Mouse (Mus musculus) MN1 (cell line): ENCODE results near the gene Agap1.
A peak's percentile ranks its signal among the peaks of the same experiment; 100 is the strongest.
"Not testable (repeated sequence)": the region's sequence is repeated elsewhere in the genome, so short reads cannot be mapped to it uniquely, and the experiment has no call there.

Source experiments
- DNase-seq: peaks from one replicate; pipeline ENCODE4 v3.0.0-alpha.2; 2016; ENCODE audit warnings: low spot score

Gene Agap1

DNA sequence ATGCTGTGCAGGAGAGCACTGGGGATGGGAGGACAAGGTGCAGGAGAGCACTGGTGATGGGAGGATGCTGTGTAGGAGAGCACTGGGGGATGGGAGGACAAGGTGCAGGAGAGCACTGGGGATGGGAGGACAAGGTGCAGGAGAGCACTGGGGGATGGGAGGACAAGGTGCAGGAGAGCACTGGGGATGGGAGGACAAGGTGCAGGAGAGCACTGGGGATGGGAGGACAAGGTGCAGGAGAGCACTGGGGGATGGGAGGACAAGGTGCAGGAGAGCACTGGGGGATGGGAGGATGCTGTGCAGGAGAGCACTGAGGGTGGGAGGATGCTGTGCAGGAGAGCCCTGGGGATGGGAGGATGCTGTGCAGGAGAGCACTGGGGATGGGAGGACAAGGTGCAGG lies 47.3 kb downstream of the Agap1 start:
- DNase-seq = not testable (repeated sequence)

DNA sequence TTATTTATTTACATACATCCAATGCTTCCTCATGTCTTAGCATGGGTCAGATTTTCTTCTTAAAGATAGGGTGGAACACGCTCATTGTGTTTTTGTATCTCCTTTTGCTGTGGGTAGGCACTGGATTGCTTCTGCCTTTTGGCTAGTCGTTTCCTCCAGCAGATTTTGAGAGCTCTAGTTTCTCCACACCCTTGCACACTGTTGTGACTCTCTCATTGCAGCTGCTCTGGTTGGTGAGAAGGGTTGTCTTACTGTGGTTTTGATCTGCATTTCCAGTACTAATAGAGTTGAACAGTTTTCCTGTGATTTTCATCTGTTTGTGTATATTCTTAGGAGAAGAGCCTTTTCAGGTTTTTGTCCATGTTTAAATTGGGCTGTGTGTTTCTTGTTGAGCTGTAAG lies 54.6 kb downstream of the Agap1 start:
- DNase-seq = no peak

DNA sequence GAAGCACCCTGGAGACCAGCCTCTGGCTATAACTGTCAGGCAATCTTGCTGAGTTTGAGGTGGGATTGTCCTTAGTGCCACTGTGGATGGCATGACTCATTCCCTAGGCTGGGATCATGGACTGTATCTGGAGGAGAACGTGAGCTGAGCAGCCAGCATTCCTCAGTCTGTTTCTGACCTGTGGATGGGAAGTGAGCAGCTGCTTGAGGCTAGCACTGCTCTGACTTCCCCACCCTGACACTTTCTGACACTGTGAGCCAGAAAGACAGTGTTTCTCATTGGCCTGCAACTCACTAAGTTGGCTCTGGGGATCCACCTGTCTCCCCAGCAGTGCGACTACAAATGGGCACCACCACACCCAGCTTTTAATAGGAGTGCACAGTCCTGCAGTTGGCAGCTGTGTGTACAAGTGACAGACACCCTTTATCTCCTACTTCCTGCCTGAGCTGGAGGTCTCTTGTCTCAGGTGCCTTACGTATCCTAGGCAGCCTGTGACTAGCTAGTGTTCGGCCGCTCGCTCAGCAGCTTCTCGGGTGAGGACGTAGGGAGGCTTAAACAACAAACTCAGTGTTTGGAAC lies 55.2 kb downstream of the Agap1 start:
- DNase-seq = no peak

DNA sequence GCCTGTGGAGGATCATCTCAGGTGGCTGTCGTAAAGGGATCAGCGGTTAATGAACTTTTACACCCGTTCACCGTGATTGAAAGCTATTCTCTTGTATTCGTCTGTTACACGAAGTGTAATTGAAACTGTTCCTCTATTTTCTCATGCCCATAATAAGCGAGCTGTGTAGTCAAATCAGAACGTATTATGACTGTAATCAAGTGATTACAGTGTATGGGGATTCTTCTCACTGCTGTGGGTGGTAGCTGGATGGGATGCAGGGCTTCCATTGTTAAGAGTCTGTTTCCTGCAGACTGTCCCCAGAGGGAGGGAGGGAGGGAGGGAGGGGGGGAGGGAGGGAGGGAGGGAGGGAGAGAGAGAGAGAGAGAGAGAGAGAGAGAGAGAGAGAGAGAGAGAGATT lies 56.1 kb downstream of the Agap1 start:
- DNase-seq = no peak

DNA sequence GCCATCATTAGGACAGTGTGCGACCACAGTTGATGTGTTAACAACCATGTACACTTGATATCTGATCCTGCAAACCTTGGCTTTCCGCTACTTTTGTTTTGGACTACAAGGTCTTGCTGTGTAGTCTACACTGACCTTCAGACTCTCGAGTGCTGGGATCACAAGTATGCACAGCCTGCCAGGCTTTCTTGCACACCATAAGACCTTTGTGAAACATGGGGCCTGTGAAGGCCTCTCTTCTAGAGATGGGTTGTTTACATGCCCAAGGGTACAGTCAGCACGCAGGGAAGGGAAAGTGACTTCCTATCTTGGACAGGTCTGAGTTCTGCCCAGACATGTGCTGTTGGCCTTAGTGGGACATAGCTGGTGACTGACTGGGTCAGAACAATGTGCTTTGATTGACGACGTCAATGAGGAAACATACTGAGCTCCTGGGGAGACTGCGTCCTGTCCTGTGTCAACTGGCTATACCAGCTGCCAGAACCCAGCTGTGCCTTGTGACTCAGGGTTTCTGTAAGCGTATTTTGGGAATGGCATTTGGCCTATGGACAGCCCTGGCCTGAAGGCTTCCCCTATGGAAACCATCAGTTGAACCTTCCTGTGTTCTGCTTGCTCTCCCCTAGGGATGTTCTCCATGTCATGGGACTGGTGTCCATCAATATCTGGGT lies 59.1 kb downstream of the Agap1 start:
- DNase-seq = no peak

DNA sequence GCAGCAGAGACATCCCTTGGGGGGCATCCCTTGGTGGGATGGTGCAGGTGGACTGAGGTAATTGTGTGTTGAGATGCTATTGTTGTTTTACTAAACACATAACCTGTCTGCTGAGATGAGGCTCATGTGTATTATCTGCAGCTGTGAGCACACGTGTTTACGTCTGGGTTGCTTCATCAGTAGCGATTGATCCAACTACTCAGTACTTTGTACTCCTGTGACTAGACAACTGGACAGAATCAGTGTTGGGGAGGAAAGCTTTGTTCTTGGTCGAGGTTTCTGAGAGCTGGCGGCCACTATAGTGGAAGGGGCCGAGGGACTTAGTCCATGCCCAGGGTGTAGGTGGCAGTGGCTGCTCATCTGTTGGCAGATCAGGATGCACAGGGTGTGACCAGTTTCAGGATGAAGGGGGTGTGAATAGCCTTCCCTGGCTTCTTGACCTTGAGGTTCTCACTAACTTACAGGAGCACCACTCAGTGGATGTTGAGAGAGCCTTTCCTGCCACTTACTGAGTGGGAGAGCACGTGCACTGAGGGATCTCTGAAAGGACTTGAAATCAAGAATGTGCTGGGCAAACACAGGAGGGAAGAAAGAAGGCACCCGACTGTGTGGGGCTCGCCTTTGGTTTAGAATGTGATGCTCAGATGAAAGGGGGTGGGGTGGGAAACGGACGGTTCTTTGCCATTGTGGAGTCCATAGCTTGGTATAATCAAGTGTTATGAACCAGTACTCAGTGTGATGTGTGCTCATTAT lies 61.4 kb downstream of the Agap1 start:
- DNase-seq = no peak

DNA sequence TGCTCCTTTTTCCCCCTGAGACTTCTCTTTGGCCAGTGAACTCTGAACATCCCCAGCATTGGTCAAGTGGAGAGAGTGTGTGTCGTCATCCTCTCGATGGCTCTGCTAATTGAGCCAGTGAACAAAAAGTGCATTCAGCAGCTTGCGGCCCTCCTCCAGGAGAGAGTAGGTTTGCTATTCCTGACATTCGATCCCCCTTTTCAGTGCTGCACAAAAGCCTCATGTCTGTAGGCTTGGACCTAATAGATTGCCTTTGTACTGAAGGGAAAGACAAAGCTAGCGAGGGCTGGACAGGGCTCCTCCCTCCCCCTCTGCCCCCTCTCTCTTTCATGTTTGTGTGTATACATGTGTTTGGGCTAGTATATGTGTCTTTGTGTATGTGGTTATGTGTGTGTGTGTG lies 63.2 kb downstream of the Agap1 start:
- no peak for DNase-seq

DNA sequence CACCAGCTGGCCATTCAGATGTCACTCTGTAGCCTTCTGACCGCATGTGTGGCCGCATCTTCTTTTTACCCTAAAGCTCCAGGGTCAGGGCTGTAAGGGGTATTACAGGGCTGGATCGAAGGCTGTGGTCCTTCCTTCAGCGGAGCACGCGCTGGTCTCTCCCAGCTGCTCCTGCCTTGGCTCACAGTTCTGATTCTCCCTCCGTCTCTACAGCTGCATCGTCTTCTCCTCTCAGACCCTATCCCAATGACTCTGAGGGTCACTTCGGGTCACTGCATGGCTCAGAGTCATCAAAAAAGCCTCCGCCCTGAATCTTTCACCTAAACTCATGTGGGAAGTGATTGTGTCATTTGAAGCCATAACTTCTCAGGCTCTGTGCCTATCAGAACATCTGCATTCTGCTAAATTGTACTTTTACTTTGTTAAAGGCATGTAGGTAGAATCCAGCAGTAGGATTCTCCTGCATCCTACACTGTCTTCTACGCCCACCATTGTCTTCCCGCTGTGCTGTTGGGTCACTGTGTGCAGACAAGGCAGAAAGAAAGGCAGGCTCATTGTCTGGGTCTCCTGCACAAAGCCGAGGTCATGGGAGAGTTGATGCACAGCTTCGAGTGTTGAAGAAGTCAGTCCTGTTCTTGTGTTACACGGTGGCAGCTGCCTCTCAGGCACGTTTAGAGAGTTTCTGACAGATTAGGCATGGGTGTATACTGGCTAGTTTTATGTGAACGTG lies 65.5 kb downstream of the Agap1 start:
- no peak for DNase-seq

DNA sequence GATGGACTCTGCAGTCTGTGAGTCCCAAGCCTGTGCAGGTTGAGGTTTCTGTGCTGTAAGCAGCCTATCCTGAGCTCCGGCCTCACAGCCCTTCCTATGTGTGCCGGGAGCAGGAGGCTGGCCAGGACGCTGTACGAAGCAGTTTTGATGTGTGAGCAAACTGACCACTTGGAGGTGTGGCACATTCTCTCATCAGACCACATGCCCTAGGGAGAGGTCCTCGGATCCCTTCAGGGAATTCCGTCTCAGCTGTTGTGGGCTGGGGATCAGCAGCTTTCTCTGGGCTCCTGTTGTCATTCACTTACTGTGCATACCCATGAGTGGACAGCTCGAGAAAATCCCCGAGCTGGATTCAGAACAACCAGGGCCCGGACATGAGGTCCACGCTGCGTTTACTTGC lies 66.8 kb downstream of the Agap1 start:
- DNase-seq = no peak

DNA sequence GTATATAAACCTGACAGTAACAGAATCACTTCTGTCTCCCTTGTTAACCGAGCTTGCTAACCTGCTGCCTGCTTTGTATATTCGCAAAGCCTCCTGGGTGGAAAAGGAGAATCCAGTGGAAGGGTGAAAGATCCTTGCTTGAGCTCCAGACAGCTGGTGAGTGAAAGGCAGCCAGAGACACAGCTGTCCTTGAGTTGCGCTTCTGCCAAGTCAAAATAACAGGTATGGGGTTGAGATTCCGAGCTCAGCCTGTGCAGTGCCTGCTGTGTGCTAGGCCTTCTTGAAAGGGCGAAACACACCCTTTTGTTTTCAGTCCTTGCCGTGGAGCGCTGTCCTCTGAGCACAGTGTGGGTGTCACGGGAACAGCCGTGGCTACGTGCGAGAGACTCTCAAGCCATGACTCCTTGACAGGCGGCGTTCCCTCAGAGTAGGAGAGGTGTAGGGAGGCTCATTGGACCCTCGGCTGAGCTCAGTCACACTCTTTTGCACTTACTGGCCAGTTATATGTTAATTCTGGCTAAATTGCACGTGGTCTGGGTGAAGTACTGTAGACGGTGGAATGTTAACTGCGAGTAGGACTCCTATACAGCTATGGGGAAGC lies 67.4 kb downstream of the Agap1 start:
- no peak for DNase-seq

DNA sequence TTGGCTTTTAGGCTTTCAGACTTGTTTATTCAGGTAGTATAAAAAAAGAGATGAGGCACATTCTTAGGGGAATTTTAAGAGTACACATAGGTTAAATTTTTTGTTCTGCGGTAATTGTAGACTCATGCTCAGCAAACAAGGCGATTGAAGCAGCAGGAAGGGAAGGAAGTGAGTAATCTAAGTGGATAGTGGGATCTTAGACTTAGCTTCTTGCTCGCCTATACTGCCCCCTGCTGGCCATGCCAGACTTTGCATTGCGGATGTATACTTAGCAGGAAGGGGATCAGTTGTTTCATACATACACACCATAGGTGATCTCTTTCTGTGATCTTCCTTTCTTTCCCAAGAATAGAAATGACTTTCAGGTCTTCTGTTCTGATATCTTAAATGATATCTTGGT lies 69.8 kb downstream of the Agap1 start:
- DNase-seq = peak; percentile 88

DNA sequence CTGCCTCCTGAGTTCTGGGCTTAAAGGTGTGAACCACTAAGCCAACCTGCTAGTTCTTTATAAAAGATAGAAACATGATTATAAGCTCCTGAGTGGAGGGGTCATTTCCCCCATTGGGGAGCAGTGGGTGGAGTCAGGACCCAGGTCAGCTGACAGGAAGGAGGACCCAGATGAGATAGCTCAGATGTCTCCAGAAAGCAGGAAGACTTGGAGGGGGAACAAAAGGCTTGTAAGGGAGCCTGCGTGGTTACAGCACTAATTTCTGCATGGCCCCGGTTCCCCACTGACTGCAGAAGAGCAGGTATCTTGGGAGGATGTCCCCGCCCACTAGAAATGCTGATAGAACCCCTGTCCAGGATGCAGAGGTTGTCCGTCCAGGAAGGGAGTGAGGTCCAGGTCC lies 70.4 kb downstream of the Agap1 start:
- DNase-seq = no peak

DNA sequence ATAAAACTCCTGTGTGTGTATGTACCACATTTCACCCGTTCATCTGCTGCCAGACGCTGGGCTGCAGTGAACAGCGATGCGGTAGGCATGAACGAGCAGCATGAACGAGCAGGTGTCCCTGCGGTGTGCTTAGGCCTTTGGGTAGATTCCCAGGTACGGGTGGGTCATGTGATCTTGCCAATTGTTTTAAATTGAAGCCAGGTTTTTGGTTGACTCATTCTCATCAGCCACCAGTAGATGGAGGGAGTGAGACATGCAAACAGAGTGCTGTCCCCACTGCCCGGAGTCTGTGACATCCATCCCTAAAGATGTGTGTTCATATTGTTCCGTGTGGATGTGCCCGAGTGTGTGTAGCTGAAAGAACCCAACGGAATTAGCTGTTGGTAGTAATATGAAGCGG lies 71.2 kb downstream of the Agap1 start:
- DNase-seq = peak; percentile 65

DNA sequence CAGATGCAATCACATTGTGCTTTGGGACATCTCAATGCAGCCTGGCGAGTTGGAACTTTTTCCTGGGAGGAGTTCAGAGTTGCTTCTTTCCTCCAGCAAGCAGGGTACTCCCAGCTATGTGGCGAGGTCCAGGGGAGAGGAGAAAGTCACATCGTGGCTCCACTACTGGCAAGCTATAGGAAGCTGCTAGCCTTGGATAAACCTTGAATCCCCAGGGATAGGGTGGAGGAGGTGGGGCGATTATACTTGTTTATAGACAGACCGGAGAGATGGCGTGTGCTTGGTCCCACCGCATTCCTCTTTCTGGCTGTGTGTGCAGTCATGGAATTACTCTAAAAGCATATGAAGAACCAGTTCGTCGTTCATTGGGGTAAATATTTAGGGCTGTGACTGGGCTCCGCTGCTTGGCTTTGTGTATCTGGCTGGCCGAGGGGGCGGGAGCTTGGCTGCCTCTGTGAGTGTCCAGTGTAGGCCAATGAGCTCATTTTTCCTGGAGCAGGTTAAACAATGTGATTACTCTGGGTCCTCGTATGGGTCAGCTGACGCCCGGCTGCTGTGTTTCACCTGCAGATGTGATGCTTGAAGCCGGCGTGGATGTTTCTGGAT lies 74.2 kb downstream of the Agap1 start:
- no peak for DNase-seq

DNA sequence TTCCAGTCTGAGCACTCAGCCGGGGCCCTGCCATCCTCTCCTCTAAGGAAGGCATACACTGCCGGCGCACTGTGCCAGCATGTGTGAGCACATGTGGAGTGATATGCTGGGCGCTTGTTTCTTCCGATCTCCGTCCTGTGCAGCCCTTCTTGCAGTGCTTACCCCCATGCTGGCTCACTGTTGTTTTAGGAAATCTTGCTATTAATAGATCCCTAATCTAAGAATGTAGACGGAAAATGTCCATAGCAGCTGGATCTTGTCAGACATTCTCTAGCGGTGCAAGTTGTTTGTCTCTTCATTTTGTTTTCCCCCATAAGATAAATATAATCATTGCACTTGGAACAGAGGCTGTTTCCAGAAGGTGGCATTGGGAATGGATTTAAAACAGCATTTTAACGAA lies 79.1 kb downstream of the Agap1 start:
- no peak for DNase-seq

DNA sequence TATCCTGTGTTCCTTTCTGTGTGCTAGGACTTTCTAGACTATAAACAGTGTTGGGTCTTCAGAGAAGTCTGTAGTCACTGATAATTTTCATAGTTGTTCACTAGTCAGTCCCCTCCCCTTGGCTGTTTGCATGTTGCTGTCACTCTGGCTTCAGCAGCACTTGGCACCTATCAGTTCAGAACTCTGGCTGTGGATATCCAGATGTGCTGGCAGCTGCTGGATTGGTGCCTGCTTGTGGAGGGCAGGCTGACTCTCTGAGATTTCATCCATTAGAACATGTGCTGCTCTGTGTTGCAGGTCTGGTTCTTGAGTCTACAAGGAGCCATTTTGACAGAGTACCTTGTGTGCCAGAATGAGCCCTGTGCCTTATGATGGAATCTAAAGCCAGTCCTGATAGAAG lies 80.6 kb downstream of the Agap1 start:
- DNase-seq = peak; percentile 19

DNA sequence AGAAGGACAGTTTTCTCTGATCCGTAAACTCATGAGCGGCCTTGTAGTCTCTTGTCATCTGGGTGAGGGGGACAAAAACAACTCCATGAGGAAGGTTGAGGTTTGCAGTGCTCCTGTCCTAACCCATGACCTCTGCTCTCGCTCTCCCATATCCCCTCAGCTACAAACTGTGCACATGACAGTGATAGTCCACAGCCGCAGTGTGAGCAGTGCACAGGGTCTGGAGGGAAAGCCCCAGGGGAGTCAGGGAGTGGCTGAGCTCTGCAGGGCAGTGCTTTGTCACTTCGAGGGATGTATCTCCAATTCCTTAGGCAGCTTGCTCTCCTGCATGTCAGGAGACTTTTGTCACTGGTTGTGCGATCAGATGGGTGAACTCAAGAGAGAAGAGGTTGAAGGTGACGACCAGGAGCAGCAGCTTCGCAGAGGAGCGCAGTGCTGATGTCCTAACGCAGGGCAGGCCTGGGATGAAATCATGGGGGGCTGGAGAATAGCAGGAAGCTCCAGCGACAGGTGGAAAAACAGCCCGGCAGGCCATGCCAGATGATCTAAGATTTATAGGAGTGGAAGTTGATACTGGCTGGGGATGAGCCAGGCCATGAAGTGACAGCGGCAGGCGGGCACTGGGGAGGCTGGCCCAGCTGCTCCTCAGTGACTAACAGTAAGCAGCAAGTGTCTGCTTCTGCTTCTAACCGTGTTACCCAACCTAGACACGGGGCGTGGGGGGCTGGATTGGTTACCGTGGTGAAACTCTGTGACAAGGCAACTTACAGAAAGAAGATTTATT lies 83.7 kb downstream of the Agap1 start:
- DNase-seq = peak; percentile 62

DNA sequence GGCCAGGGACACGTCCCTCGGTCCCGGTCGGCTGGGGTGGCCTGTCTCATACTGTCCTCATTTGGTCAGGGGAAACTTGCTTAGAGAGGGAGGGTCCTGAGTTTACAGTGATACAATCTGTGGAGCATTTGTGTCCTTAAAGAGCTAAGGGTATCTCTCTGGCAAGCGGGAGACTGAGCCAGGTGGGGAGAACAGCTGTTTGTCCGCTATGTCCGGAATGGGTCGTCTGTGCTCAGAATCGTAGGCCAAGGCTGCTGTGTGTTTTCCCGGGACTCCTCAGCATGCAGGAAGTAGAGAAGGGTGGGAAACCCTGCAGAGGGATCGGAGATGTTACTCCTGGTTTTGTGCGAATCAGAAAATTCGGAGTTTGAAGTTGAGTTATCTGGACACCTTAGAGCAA lies 84.5 kb downstream of the Agap1 start:
- DNase-seq = no peak

DNA sequence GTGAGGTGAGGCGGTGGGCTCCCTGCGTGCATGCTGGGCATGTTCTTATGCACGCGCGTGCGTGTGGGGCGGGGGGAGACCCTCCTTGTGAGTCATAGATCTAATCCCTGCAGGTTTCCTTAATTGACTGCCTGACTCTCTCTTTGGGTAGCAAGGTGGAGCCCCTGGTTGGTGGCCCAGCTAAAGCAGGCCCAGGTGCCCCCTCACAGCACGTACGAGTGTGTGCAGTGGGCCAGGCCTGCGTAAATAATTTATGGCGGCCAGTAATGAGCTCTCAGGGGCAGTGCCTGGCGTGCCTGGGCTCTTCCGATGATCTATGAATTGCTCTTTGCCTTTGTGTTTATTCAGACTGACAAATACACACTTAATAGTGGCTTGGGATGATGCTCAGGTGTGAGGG lies 86.5 kb downstream of the Agap1 start:
- DNase-seq = no peak

DNA sequence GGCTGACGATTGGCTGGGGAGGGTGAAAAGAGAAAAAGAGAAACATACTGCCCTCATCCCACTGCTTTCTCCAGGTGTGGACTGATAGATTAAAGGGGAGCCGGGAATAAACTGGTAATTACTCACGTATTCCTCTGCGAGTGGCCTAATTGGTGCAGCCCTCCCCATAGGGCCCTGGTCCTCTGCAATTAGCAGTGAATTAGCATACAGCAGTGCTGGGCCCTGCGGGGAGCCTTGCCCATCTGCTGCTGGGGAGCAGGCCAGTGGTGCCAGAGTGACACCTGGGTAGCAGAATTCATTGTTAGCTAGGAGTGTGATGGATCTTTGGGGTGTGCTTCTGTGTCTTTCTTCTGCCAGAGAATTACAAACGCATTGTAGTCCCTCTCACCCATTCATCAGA lies 87.9 kb downstream of the Agap1 start:
- no peak for DNase-seq

DNA sequence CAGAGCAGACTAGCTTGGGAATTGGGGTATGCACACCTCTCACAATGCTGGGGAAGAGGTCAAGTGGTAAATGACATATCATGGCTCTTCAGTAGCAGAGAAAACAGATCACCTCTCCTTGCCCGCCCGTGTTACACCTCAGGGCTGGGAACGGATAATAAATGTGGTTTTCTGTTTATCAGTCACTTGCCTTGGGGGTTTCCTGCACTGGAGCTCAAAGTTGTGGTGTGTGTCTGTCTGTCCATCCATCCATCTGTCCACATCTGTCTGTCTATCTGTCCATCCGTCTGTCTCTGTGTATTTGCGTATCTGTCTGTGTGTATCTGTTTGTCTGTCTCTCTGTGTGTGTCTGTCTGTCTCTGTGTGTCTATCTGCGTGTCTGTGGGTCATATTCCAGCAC lies 88.7 kb downstream of the Agap1 start:
- no peak for DNase-seq
